Mouse (Mus musculus) right cerebral cortex, postnatal 4 days (tissue): ENCODE measurements around the gene Zbtb43.

Experiments
- DNase-seq: peaks from one replicate; pipeline ENCODE4 v3.0.0-alpha.2; 2022

Zbtb43 gene

GRCm38 (mm10) chr2:33468466-33469097 is at the start of gene Zbtb43:
Gene Zbtb43, minus strand, starts transcription at chr2:33468559.
- DNase-seq: peak; percentile 96

GRCm38 (mm10) chr2:33515856-33516255 is 47.5 kb upstream of the Zbtb43 start:
- no peak for DNase-seq

- no peak for DNase-seq
Observed at GRCm38 (mm10) chr2:33515431-33515830, 47.1 kb upstream of the Zbtb43 start.

GRCm38 (mm10) chr2:33510791-33511190 is 42.4 kb upstream of the Zbtb43 start:
- no peak for DNase-seq

GRCm38 (mm10) chr2:33502602-33503001 is 34.2 kb upstream of the Zbtb43 start:
- no peak for DNase-seq

GRCm38 (mm10) chr2:33498280-33498679 is 29.9 kb upstream of the Zbtb43 start:
- no peak for DNase-seq

- no peak for DNase-seq
Observed at GRCm38 (mm10) chr2:33495654-33496053, 27.3 kb upstream of the Zbtb43 start.

- DNase-seq: no peak
Observed at GRCm38 (mm10) chr2:33492041-33492440, 23.7 kb upstream of the Zbtb43 start.

GRCm38 (mm10) chr2:33489565-33489964 is 21.2 kb upstream of the Zbtb43 start:
- peak; percentile 32 for DNase-seq

- DNase-seq: no peak
Observed at GRCm38 (mm10) chr2:33487332-33487731, 19.0 kb upstream of the Zbtb43 start.

- DNase-seq: peak; percentile 91
Observed at GRCm38 (mm10) chr2:33486866-33487265, 18.5 kb upstream of the Zbtb43 start.

GRCm38 (mm10) chr2:33477961-33478755 is 9.8 kb upstream of the Zbtb43 start:
- DNase-seq: no peak

- peak; percentile 81 for DNase-seq
Observed at GRCm38 (mm10) chr2:33475961-33476360, 7.6 kb upstream of the Zbtb43 start.

- no peak for DNase-seq
Observed at GRCm38 (mm10) chr2:33467546-33468465, 553 bp downstream of the Zbtb43 start.

GRCm38 (mm10) chr2:33465966-33466365 is 2.4 kb downstream of the Zbtb43 start:
- DNase-seq: no peak

- no peak for DNase-seq
Observed at GRCm38 (mm10) chr2:33465215-33465614, 3.1 kb downstream of the Zbtb43 start.

- no peak for DNase-seq
Observed at GRCm38 (mm10) chr2:33462066-33462465, 6.3 kb downstream of the Zbtb43 start.

- DNase-seq: no peak
Observed at GRCm38 (mm10) chr2:33461066-33461465, 7.3 kb downstream of the Zbtb43 start.

- no peak for DNase-seq
Observed at GRCm38 (mm10) chr2:33459660-33460059, 8.7 kb downstream of the Zbtb43 start.

GRCm38 (mm10) chr2:33456696-33457095 is 11.7 kb downstream of the Zbtb43 start:
- DNase-seq: no peak

- DNase-seq: no peak
Observed at GRCm38 (mm10) chr2:33456242-33456641, 12.1 kb downstream of the Zbtb43 start.

- no peak for DNase-seq
Observed at GRCm38 (mm10) chr2:33455350-33455749, 13.0 kb downstream of the Zbtb43 start.

- no peak for DNase-seq
Observed at GRCm38 (mm10) chr2:33454816-33455215, 13.5 kb downstream of the Zbtb43 start.
